Mouse (Mus musculus): Measurements from ENCODE around the gene Haao.

- no peak for TF ChIP-seq SRF (IDR thresholded peaks at IDR 0.05; ENCODE audit: control insufficient read depth, insufficient read length, low read depth)
- TF ChIP-seq POLR2A (IDR thresholded peaks at IDR 0.05; ENCODE audit: insufficient read length, low read depth): no peak
- no peak for TF ChIP-seq MAX (IDR thresholded peaks at IDR 0.05; ENCODE audit: low read depth)
- no peak for TF ChIP-seq MYOG (IDR thresholded peaks at IDR 0.05; ENCODE audit: control insufficient read depth in 1 of 3, insufficient read depth in 1 of 3, insufficient read length in 2 of 3, low read depth in 2 of 3)
- TF ChIP-seq TCF3 (IDR thresholded peaks at IDR 0.05; ENCODE audit: insufficient read length, low read depth): no peak
- no peak for TF ChIP-seq USF1 (IDR thresholded peaks at IDR 0.05; ENCODE audit: low read depth)
These were observed 44.1 kb upstream of the Haao start for GRCm38 (mm10) chr17:83891864-83892263.
